Mouse (Mus musculus): ENCODE data around the gene Csnk1g1.

Gene Csnk1g1

GRCm38 (mm10) chr9:65908394-65909300 is at the start of gene Csnk1g1, which contains the start of gene Trip4:
Gene Csnk1g1, plus strand, starts transcription at chr9:65908924.
Gene Trip4, minus strand, starts transcription at chr9:65908794.
- peak; percentile 96 for DNase-seq (ENCODE audit: low read depth, low spot score)

DNA sequence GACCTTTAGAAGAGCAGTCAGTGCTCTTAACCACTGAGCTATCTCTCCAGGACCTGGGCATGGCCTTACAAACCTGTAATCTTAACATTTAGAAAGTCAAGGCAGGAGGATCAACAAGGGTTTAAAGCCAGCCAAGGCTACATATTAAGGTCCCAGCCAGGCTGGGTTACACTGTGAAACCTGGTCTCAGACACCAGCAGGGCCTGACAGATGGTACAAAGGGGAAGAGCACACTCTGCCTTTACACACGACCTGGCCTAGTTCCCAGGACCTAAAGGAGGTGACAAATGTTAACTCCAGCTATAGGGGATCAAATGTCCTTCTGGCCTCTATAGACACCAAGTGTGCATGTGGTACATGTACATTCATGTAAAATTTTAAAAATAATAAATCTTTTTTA is 49.1 kb upstream of the Csnk1g1 start:
- DNase-seq (ENCODE audit: low read depth, low spot score), result no peak

GRCm38 (mm10) chr9:65884564-65885315 is 24.0 kb upstream of the Csnk1g1 start:
- DNase-seq (ENCODE audit: low read depth, low spot score), result peak; percentile 90

- DNase-seq (ENCODE audit: low read depth, low spot score), result peak; percentile 84
Observed at GRCm38 (mm10) chr9:65890143-65890628, 18.5 kb upstream of the Csnk1g1 start, which contains the start of gene Pclaf. Gene Pclaf, plus strand, starts transcription at chr9:65890237.

GRCm38 (mm10) chr9:65891126-65891525 is 17.6 kb upstream of the Csnk1g1 start:
- DNase-seq (ENCODE audit: low read depth, low spot score), result no peak

- no peak for DNase-seq (ENCODE audit: low read depth, low spot score)
Observed at GRCm38 (mm10) chr9:65896977-65897376, 11.7 kb upstream of the Csnk1g1 start.

GRCm38 (mm10) chr9:65902879-65903278 is 5.8 kb upstream of the Csnk1g1 start:
- DNase-seq (ENCODE audit: low read depth, low spot score), result no peak

DNA sequence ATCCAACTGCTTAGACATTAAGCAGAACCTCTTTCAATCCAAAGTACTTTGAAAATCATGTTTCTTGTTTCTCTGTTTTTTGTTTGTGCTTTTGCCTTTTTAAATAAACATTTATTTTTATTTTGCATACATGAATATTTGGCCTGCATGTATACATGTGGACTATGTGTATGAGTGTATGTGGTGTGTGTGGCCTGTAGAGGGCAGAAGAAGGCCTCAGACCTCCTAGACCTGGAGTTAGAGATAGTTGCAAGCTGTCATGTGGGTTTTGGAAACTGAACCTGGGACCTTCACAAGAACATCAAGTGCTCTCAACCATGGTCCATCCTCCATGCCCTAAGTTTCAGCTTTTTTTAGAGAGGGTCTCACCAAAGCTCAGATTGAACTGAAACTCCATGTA is 5.3 kb upstream of the Csnk1g1 start:
- DNase-seq (ENCODE audit: low read depth, low spot score), result peak; percentile 22

- DNase-seq (ENCODE audit: low read depth, low spot score), result peak; percentile 64
Observed at GRCm38 (mm10) chr9:65909301-65909801, 627 bp downstream of the Csnk1g1 start.

GRCm38 (mm10) chr9:65909837-65910236 is 1.1 kb downstream of the Csnk1g1 start:
- DNase-seq (ENCODE audit: low read depth, low spot score), result no peak

DNA sequence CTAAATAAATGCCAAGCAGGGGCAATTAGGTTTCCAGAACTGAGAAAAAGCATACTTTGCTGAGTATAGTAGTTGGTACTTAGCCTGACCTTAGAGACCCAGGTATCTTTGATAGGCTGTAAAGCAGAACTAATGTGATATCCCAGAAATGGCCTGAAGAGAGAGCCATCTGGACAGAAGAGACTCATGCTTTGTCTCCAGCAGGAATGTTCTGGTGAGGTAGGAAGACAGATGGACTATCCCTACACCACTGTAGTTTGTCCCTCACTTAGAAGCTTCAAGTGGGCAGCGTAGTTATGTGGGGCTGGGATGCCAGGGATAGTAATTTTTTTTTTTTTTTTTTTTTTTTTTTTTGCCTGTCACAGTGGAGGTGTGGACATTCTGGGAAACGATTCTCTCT is 5.3 kb downstream of the Csnk1g1 start:
- no peak for DNase-seq (ENCODE audit: low read depth, low spot score)

DNA sequence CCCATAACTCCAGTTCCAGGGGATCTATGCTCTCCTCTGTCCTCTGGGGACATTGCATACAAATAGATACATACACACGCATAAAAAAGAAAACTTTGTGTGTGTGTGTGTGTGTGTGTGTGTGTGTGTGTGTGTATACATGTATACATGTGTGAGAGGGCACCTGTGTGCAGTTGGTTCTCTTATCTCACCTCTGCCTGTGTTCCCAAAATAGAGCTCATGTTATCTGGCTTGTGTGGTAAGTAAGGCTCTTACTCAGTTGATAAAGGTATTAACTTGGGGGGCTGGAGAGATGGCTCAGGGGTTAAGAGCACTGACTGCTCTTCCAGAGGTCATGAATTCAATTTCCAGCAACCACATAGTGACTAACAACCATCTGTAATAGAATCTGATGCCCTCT is 8.3 kb downstream of the Csnk1g1 start:
- no peak for DNase-seq (ENCODE audit: low read depth, low spot score)

DNA sequence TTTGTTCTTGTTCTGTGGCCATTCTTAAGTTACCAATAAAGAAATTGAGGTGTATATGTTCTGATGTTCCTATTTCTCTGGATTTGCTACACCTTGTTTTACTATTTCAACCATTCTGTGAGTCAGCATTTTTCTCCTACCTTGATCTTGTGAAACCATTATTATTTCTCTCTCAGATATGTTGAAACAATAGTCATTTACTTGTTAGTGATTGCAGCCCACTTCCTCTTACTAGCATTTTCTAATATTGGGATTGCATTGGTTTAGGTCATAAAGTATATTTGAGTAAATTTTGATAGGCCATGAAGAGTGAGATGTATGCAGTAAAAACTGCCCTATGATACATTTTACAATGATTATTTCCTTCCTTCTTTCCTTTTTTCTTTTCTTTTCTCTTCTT is 19.7 kb downstream of the Csnk1g1 start:
- no peak for DNase-seq (ENCODE audit: low read depth, low spot score)

DNA sequence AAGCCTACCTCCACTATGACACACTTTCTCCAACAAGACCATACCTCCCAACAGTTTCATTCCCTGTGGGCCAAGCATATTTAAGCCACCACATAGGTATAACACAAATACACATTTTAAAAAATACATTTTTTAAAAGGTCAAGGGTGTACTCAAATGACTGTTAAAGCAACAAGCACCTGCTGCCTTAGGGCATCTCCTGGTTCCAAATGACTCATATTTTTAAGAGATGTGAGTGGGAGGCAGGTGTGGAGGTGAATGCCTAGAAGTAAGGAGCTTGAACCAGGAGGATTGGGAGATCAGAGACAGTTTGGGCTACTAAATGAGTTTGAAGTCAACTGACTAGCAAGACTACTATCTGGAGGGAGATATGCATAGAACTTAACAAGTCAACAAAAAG is 21.1 kb downstream of the Csnk1g1 start:
- DNase-seq (ENCODE audit: low read depth, low spot score), result no peak

- DNase-seq (ENCODE audit: low read depth, low spot score), result no peak
Observed at GRCm38 (mm10) chr9:65937566-65937965, 28.8 kb downstream of the Csnk1g1 start.

DNA sequence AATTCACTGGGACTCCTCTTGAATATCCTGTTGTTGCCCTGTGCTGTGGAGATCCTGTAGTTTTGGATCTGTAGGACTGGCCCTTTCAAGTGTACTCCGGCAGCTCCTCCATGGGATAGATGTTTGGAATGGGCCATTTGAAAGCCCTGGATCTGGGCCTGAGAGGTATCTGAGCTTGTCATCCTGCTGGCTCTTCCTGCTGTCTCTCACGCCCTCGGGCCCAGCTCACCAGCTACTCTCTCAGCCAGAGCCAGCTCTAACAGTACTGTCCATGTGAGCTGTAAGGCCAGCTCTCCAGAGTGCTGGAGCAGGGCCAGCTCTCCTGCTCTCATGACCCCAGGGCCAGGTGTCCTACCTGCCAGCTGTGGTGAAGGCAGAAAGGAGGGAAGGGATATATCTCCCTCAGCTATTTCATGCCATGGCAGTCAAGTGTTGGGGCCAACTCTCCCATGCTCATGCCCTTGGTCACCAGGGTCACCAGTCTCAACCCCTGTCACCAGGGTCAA is 42.4 kb downstream of the Csnk1g1 start:
- no peak for DNase-seq (ENCODE audit: low read depth, low spot score)

GRCm38 (mm10) chr9:65970009-65970408 is 61.3 kb downstream of the Csnk1g1 start:
- DNase-seq (ENCODE audit: low read depth, low spot score), result no peak

GRCm38 (mm10) chr9:65973206-65973605 is 64.5 kb downstream of the Csnk1g1 start:
- no peak for DNase-seq (ENCODE audit: low read depth, low spot score)

GRCm38 (mm10) chr9:65975886-65976285 is 67.2 kb downstream of the Csnk1g1 start:
- DNase-seq (ENCODE audit: low read depth, low spot score), result no peak

GRCm38 (mm10) chr9:65982841-65983240 is 74.1 kb downstream of the Csnk1g1 start:
- no peak for DNase-seq (ENCODE audit: low read depth, low spot score)

- DNase-seq (ENCODE audit: low read depth, low spot score), result no peak
Observed at GRCm38 (mm10) chr9:65987021-65987420, 78.3 kb downstream of the Csnk1g1 start.
